Mouse (Mus musculus): ENCODE measurements around the gene Rab1b.
A peak's percentile ranks its signal among the peaks of the same experiment; 100 is the strongest.
"Not testable (repeated sequence)": the region's sequence is repeated elsewhere in the genome, so short reads cannot be mapped to it uniquely, and the experiment has no call there.

The Rab1b gene

GRCm38 (mm10) chr19:5106731-5107191 is at the start of gene Rab1b:
TSS of gene Rab1b (minus strand) at chr19:5107072.
- peak; percentile 98 to 99 for DNase-seq (ENCODE audit: low spot score in 2 of 2)

GRCm38 (mm10) chr19:5152261-5152660 is 45.4 kb upstream of the Rab1b start:
- no peak for DNase-seq (ENCODE audit: low spot score in 2 of 2)

- no peak for DNase-seq (ENCODE audit: low spot score in 2 of 2)
Observed at GRCm38 (mm10) chr19:5151741-5152140, 44.9 kb upstream of the Rab1b start.

GRCm38 (mm10) chr19:5151331-5151730 is 44.5 kb upstream of the Rab1b start:
- DNase-seq (ENCODE audit: low spot score in 2 of 2), result peak; percentile 77 to 83

- DNase-seq (ENCODE audit: low spot score in 2 of 2), result peak; percentile 69 to 78
Observed at GRCm38 (mm10) chr19:5150358-5150757, 43.5 kb upstream of the Rab1b start.

GRCm38 (mm10) chr19:5149041-5149440 is 42.2 kb upstream of the Rab1b start:
- not testable (repeated sequence) for DNase-seq (ENCODE audit: low spot score in 2 of 2)

- peak; percentile 82 to 92 for DNase-seq (ENCODE audit: low spot score in 2 of 2)
Observed at GRCm38 (mm10) chr19:5139640-5140039, 32.8 kb upstream of the Rab1b start.

GRCm38 (mm10) chr19:5131237-5131636 is 24.4 kb upstream of the Rab1b start:
- DNase-seq (ENCODE audit: low spot score in 2 of 2), result no peak

GRCm38 (mm10) chr19:5129770-5130169 is 22.9 kb upstream of the Rab1b start:
- DNase-seq (ENCODE audit: low spot score in 2 of 2), result no peak

GRCm38 (mm10) chr19:5124055-5124614 is 17.3 kb upstream of the Rab1b start:
- no peak for DNase-seq (ENCODE audit: low spot score in 2 of 2)

GRCm38 (mm10) chr19:5123241-5123640 is 16.4 kb upstream of the Rab1b start:
- no peak for DNase-seq (ENCODE audit: low spot score in 2 of 2)

GRCm38 (mm10) chr19:5122492-5122891 is 15.6 kb upstream of the Rab1b start:
- no peak for DNase-seq (ENCODE audit: low spot score in 2 of 2)

GRCm38 (mm10) chr19:5118384-5118698 is 11.5 kb upstream of the Rab1b start, which contains the start of gene Klc2:
TSS of gene Klc2 (minus strand) at chr19:5118560.
- DNase-seq (ENCODE audit: low spot score in 2 of 2), result no peak

GRCm38 (mm10) chr19:5117494-5118383 is 10.9 kb upstream of the Rab1b start:
- peak; percentile 91 to 93 for DNase-seq (ENCODE audit: low spot score in 2 of 2)

GRCm38 (mm10) chr19:5113783-5114182 is 6.9 kb upstream of the Rab1b start:
- peak; percentile 61 to 66 for DNase-seq (ENCODE audit: low spot score in 2 of 2)

GRCm38 (mm10) chr19:5109659-5110453 is 3.0 kb upstream of the Rab1b start:
- no peak for DNase-seq (ENCODE audit: low spot score in 2 of 2)

GRCm38 (mm10) chr19:5108702-5109101 is 1.8 kb upstream of the Rab1b start:
- DNase-seq (ENCODE audit: low spot score in 2 of 2), result no peak

- DNase-seq (ENCODE audit: low spot score in 2 of 2), result no peak
Observed at GRCm38 (mm10) chr19:5108271-5108575, 1.4 kb upstream of the Rab1b start.

- DNase-seq (ENCODE audit: low spot score in 2 of 2), result no peak
Observed at GRCm38 (mm10) chr19:5107556-5108270, 841 bp upstream of the Rab1b start.

- DNase-seq (ENCODE audit: low spot score in 2 of 2), result no peak
Observed at GRCm38 (mm10) chr19:5106074-5106473, 798 bp downstream of the Rab1b start.

GRCm38 (mm10) chr19:5098363-5099143 is 8.3 kb downstream of the Rab1b start, which contains the start of gene Cnih2:
TSS of gene Cnih2 (minus strand) at chr19:5098521.
- DNase-seq (ENCODE audit: low spot score in 2 of 2), result peak in 1 of 2 experiments; percentile 69

Data from right cerebral cortex, adult 2 months (tissue).